Mouse (Mus musculus): ENCODE results near the gene Pcare. TPM values are rescaled to one million over a fixed set of nuclear protein-coding genes. Genes with fewer than 3 reads are reported as not detected.

Gene Pcare
- polyA plus RNA-seq, 1 experiment from 2014 or later: not detected

DNA sequence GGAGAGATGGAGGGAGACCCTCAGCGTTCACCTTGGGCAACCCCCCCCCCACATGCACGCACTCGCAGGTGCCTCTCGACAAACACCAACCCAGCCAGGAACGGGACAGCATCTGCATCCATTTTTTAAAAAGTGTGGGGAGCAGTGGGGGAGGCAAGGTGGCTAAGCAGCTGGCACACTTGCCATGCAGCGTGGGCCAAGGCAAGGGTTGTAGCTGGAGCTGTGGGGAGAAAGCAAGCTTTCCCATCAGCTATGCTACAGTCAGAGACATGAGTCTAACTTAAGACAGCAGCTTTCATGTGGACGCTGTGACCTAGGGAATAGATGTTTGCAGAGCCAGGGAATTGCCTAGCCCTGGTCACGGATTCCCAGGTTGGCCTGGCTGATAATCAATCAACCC lies 57.5 kb downstream of the Pcare start:
- H3K9me3 ChIP-seq: no peaks in the 10 kb centered on the region
- no peak overlapping the region for H3K27ac ChIP-seq
- no peaks in the 10 kb centered on the region for H3K36me3 ChIP-seq
- no peak overlapping the region for H3K9ac ChIP-seq
- H3K27me3 ChIP-seq: no peaks in the 10 kb centered on the region
- WGBS: 86% methylated on average over 8 of the region's 8 CpGs
- H3K4me2 ChIP-seq (replicated peaks): no peak overlapping the region
- H3K4me3 ChIP-seq: no peak overlapping the region
- H3K4me1 ChIP-seq: 0 out of 2 replicates have a peak, but pooled peaks cover 5% of the 10 kb centered on the region
- no peak for ATAC-seq (ENCODE audit: low FRiP score, low read depth)

DNA sequence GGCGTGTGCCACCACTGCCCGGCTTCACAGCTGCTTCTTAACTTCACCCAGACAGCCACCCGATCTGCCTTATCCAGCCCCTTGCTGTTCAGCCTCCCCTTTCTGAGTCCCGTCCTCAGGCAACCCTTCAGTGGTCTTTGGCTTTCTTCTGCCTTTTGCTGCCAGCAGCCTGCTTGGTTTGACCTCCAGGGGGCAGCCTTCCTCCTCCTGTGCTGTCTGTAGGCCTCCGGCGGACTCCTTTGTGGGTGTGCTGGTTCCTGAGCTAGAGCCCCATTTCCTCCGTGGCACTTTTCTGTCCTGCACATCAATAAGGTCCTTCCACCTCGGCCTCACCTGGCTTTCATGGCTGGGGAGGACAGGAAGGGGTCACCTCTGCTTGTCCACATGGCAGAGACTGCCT lies 58.9 kb downstream of the Pcare start:
- WGBS: 55% methylated on average over 8 of the region's 8 CpGs
- H3K27ac ChIP-seq: no peak overlapping the region

More for the DNA sequence above, 58.9 kb downstream of the Pcare start:
- Histone ChIP-seq H3K4me1 (0 out of 2 replicates have a peak, but pooled peaks cover 5% of the 10 kb centered on the region), H3K27me3 (no peaks in the 10 kb centered on the region), H3K4me3 (no peak overlapping the region), H3K36me3 (no peaks in the 10 kb centered on the region), H3K4me2 (replicated peaks) (no peak overlapping the region), H3K9ac (no peak overlapping the region), H3K9me3 (no peaks in the 10 kb centered on the region; the same call in 1 of the 2 replicates)
- ATAC-seq (ENCODE audit: low FRiP score, low read depth): no peak

Other genes starting within 250 kb of the Pcare start
- gene Ndc80, start 226.0 kb downstream of the Pcare start, polyA plus RNA-seq (2015; fragmentation: Nextera tagmentation; extraction: Ambion mirVana): 45.6 and 46.6 TPM in 2 replicates
- gene Spdya, start 200.8 kb downstream of the Pcare start, polyA plus RNA-seq (2015; fragmentation: Nextera tagmentation; extraction: Ambion mirVana): 1.4 and 1.5 TPM in 2 replicates
- 75.9 and 82.1 TPM in 2 replicates for gene Wdr43, start 137.0 kb downstream of the Pcare start, polyA plus RNA-seq (2015; fragmentation: Nextera tagmentation; extraction: Ambion mirVana)
- gene Togaram2, start 79.6 kb downstream of the Pcare start, polyA plus RNA-seq (2015; fragmentation: Nextera tagmentation; extraction: Ambion mirVana): 0.06 TPM in 1 of 2 replicates, not detected in the other
- gene Clip4, start 15.6 kb upstream of the Pcare start, polyA plus RNA-seq (2015; fragmentation: Nextera tagmentation; extraction: Ambion mirVana): 6.0 and 7.5 TPM in 2 replicates

All from limb, embryonic 13.5 days (tissue).